37 mouse cellular contexts compared by ENCODE assay signal in genomic region chr8:45038350-45038749, GRCm38 (mm10). TPM values are rescaled to one million over a fixed set of nuclear protein-coding genes. Genes with fewer than 3 reads are reported as not detected.
DNase-seq lines count a peak whose midpoint lies in the region; ATAC-seq and TF ChIP-seq lines count a peak whose summit lies in the region.
"Had no signal": no experiment of that assay in that cellular context is flagged by ENCODE, and none has a peak within 500 bp of the region (broad histone marks: within the 10 kb centered on the region; RNA-seq: fewer than 3 reads in every experiment).

No protein-coding gene starts in this region.

- H3K4me3 ChIP-seq in forebrain, embryonic 12.5 days (replicated peaks): no peak overlapping the region
- H3K4me3 ChIP-seq in forebrain, postnatal 0 days (ENCODE audit: low read depth, low read length): no peak overlapping the region
- no peak overlapping the region for H3K4me3 ChIP-seq in lung, embryonic 15.5 days
- no peak overlapping the region for H3K4me3 ChIP-seq in lung, postnatal 0 days (ENCODE audit: low read depth, low read length)
- no peak overlapping the region for H3K4me3 ChIP-seq in intestine, postnatal 0 days (ENCODE audit: low read depth, low read length)
- H3K4me3 ChIP-seq: megakaryocyte, embryonic 14.5 days; stomach, embryonic 15.5 days had no signal

- H3K4me1 ChIP-seq in forebrain, embryonic 12.5 days: no peaks in the 10 kb centered on the region
- no peaks in the 10 kb centered on the region for H3K4me1 ChIP-seq in forebrain, postnatal 0 days (ENCODE audit: insufficient read depth)
- no peaks in the 10 kb centered on the region for H3K4me1 ChIP-seq in lung, embryonic 15.5 days
- H3K4me1 ChIP-seq in lung, postnatal 0 days (ENCODE audit: insufficient read depth, low read depth, low read length): no peaks in the 10 kb centered on the region
- H3K4me1 ChIP-seq in intestine, postnatal 0 days (replicated peaks; ENCODE audit: control insufficient read depth, insufficient read depth, low read length): no peaks in the 10 kb centered on the region
- H3K4me1 ChIP-seq: megakaryocyte, embryonic 14.5 days; stomach, embryonic 15.5 days had no signal

- H3K27me3 ChIP-seq in forebrain, embryonic 12.5 days: no peaks in the 10 kb centered on the region
- H3K27me3 ChIP-seq in forebrain, postnatal 0 days (ENCODE audit: insufficient read depth, low read length): no peaks in the 10 kb centered on the region
- H3K27me3 ChIP-seq in lung, embryonic 15.5 days: no peaks in the 10 kb centered on the region
- H3K27me3 ChIP-seq in lung, postnatal 0 days (replicated peaks; ENCODE audit: insufficient read depth, low read length): no peaks in the 10 kb centered on the region
- H3K27me3 ChIP-seq in intestine, postnatal 0 days (replicated peaks; ENCODE audit: control insufficient read depth, insufficient read depth, low read length): no peaks in the 10 kb centered on the region
- H3K27me3 ChIP-seq: megakaryocyte, embryonic 14.5 days; Patski; stomach, embryonic 15.5 days had no signal

- no peak overlapping the region for H3K9ac ChIP-seq in forebrain, embryonic 12.5 days
- no peak overlapping the region for H3K9ac ChIP-seq in forebrain, postnatal 0 days
- no peak overlapping the region for H3K9ac ChIP-seq in lung, embryonic 15.5 days
- no peak overlapping the region for H3K9ac ChIP-seq in lung, postnatal 0 days (replicated peaks; ENCODE audit: low read depth)
- no peak overlapping the region for H3K9ac ChIP-seq in intestine, postnatal 0 days (ENCODE audit: low read depth, low read length)
- H3K9ac ChIP-seq: hindbrain, embryonic 14.5 days; stomach, embryonic 15.5 days had no signal

- H3K27ac ChIP-seq in forebrain, embryonic 12.5 days: no peak overlapping the region
- no peak overlapping the region for H3K27ac ChIP-seq in forebrain, postnatal 0 days (ENCODE audit: low read depth, low read length)
- no peak overlapping the region for H3K27ac ChIP-seq in lung, embryonic 15.5 days
- H3K27ac ChIP-seq in lung, postnatal 0 days (ENCODE audit: low read length): no peak overlapping the region
- no peak overlapping the region for H3K27ac ChIP-seq in intestine, postnatal 0 days (ENCODE audit: low read depth, low read length)
- H3K27ac ChIP-seq: hindbrain, embryonic 14.5 days; kidney, postnatal 0 days; stomach, embryonic 15.5 days had no signal

- TF ChIP-seq EP300 in lung, postnatal 0 days (IDR thresholded peaks at IDR 0.05): no peak

- 0 out of 2 replicates have a peak, but pooled peaks have one; percentile 57 for ATAC-seq in forebrain, embryonic 12.5 days (ENCODE audit: low FRiP score)
- no peak for ATAC-seq in forebrain, postnatal 0 days
- ATAC-seq in lung, embryonic 15.5 days (ENCODE audit: borderline replicate concordance, extremely low read depth, low FRiP score, low TSS enrichment): peak; percentile 59; the same call in 1 of the 2 replicates
- no peak; the same call in 1 of the 2 replicates for ATAC-seq in lung, postnatal 0 days
- peak; percentile 28; the same call in 1 of the 2 replicates for ATAC-seq in intestine, postnatal 0 days
- ATAC-seq: forebrain, embryonic 14.5 days; inflammation-experienced regulatory T-cells, adult 6 months; Patski had no signal

- DNase-seq in forebrain, postnatal 0 days: no peak
- no peak for DNase-seq in lung, postnatal 0 days (ENCODE audit: low spot score)
- no peak for DNase-seq in cerebellum, adult 18-20 months
- no peak for DNase-seq in layer of hippocampus, adult 11-12 months (ENCODE audit: low spot score)
- DNase-seq: adrenal gland, adult 2 months; cerebellum, adult 9-10 months; cerebellum, postnatal 36 days; gastrocnemius, postnatal 25 days; heart, adult 18-20 months; heart, postnatal 4 days; kidney, adult 8-10 months; kidney, postnatal 4 days; layer of hippocampus, postnatal 36 days; lung, postnatal 4 days; midbrain, embryonic 14.5 days had no signal

- no peak overlapping the region for H3K4me2 ChIP-seq in forebrain, embryonic 12.5 days
- H3K4me2 ChIP-seq in forebrain, postnatal 0 days (ENCODE audit: low read depth): no peak overlapping the region
- no peak overlapping the region for H3K4me2 ChIP-seq in lung, embryonic 15.5 days
- H3K4me2 ChIP-seq in lung, postnatal 0 days (replicated peaks; ENCODE audit: low read depth, low read length): no peak overlapping the region
- no peak overlapping the region for H3K4me2 ChIP-seq in intestine, postnatal 0 days (replicated peaks; ENCODE audit: low read depth)
- H3K4me2 ChIP-seq: heart, embryonic 11.5 days; hindbrain, embryonic 14.5 days; liver, embryonic 11.5 days; stomach, embryonic 15.5 days had no signal

- no peaks in the 10 kb centered on the region for H3K9me3 ChIP-seq in forebrain, embryonic 12.5 days
- 0 out of 2 replicates have a peak, but pooled peaks cover 5% of the 10 kb centered on the region for H3K9me3 ChIP-seq in forebrain, postnatal 0 days (ENCODE audit: low read length)
- H3K9me3 ChIP-seq in lung, embryonic 15.5 days: no peaks in the 10 kb centered on the region
- 0 out of 2 replicates have a peak, but pooled peaks cover 5% of the 10 kb centered on the region for H3K9me3 ChIP-seq in lung, postnatal 0 days (ENCODE audit: low read length)
- H3K9me3 ChIP-seq in intestine, postnatal 0 days (ENCODE audit: control insufficient read depth): no peaks in the 10 kb centered on the region
- H3K9me3 ChIP-seq: stomach, embryonic 15.5 days had no signal

- 92% methylated on average over 15 of the region's 15 CpGs for WGBS in forebrain, embryonic 12.5 days
- 85% methylated on average over 15 of the region's 15 CpGs for WGBS in forebrain, postnatal 0 days
- WGBS in lung, embryonic 15.5 days: 77% methylated on average over 15 of the region's 15 CpGs
- 80% methylated on average over 15 of the region's 15 CpGs for WGBS in lung, postnatal 0 days
- 73% methylated on average over 15 of the region's 15 CpGs for WGBS in intestine, postnatal 0 days

- peaks cover 95% of the 10 kb centered on the region for H3K36me3 ChIP-seq in forebrain, embryonic 12.5 days (replicated peaks)
- H3K36me3 ChIP-seq in forebrain, postnatal 0 days (ENCODE audit: insufficient read depth): peaks cover 63% of the 10 kb centered on the region
- H3K36me3 ChIP-seq in lung, embryonic 15.5 days: peaks cover 90% of the 10 kb centered on the region
- H3K36me3 ChIP-seq in lung, postnatal 0 days (ENCODE audit: insufficient read depth, low read length): peaks cover 64% of the 10 kb centered on the region
- peaks cover 90% of the 10 kb centered on the region for H3K36me3 ChIP-seq in intestine, postnatal 0 days (ENCODE audit: control insufficient read depth, insufficient read depth)

- no peak for TF ChIP-seq CTCF in forebrain, postnatal 0 days (IDR thresholded peaks at IDR 0.05; ENCODE audit: low read depth)
- no peak for TF ChIP-seq CTCF in lung, postnatal 0 days (IDR thresholded peaks at IDR 0.05)
- no peak for TF ChIP-seq CTCF in intestine, postnatal 0 days (IDR thresholded peaks at IDR 0.05; ENCODE audit: low read depth)

RNA-seq across cellular contexts. Expression of gene Mtnr1a, which starts 30.6 kb away (rescaled TPM):
- polyA plus RNA-seq in forebrain, embryonic 12.5 days (2016; fragmentation: Nextera tagmentation; extraction: Ambion mirVana): 0.11 TPM in 1 of 2 replicates, not detected in the other
- total RNA-seq in forebrain, postnatal 0 days (2014; rRNA removed): 0.38 TPM in 1 of 2 replicates, not detected in the other
- 0.18 and 0.19 TPM in 2 replicates for polyA plus RNA-seq in forebrain, postnatal 0 days (2015; fragmentation: Nextera tagmentation; extraction: Ambion mirVana)
- polyA plus RNA-seq in lung, embryonic 15.5 days (2015; fragmentation: Nextera tagmentation; extraction: Ambion mirVana): 0.16 and 0.22 TPM in 2 replicates
- not detected in 2 replicates for polyA plus RNA-seq in lung, postnatal 0 days (2015; fragmentation: Nextera tagmentation; extraction: Ambion mirVana)
- polyA plus RNA-seq in intestine, postnatal 0 days (2015; fragmentation: Nextera tagmentation; extraction: Ambion mirVana): 0.18 TPM in 1 of 2 replicates, not detected in the other
- total RNA-seq: adrenal gland, adult 2 months; gastrocnemius, adult 18-20 months; gastrocnemius, postnatal 25 days; heart, adult 18-20 months; heart, postnatal 4 days; layer of hippocampus, postnatal 36 days; MEL; monocyte, adult 5-6 weeks had no signal
- polyA plus RNA-seq: adrenal gland, adult 2 months; embryonic facial prominence, embryonic 11.5 days; frontal cortex, adult 2 months; heart, embryonic 11.5 days; heart, embryonic 16.5 days; inflammation-experienced regulatory T-cells, adult 6 months; kidney, postnatal 0 days; limb, embryonic 11.5 days; liver, embryonic 11.5 days; liver, embryonic 16.5 days; lung, embryonic 16.5 days; Patski; small intestine, adult 2 months had no signal

Comparison
In these comparisons a context has a peak if more than half of its experiments do, and no peak if none do; other contexts are left out.
1. ATAC-seq: peak in forebrain, embryonic 12.5 days (single experiment), lung, embryonic 15.5 days (single experiment) and intestine, postnatal 0 days (single experiment); none in forebrain, postnatal 0 days (single experiment) and lung, postnatal 0 days (single experiment).